Mouse (Mus musculus) left cerebral cortex, postnatal 10 days (tissue): ENCODE measurements around the gene Smim24. TPM values are rescaled to one million over a fixed set of nuclear protein-coding genes. Genes with fewer than 3 reads are reported as not detected.
A peak's percentile ranks its signal among the peaks of the same experiment; 100 is the strongest.

Experiments used
- DNase-seq, 2 experiments: peaks; one replicate each; pipeline ENCODE4 v3.0.0; 2021 to 2022; ENCODE audit warnings: low spot score in 2 of 2, mixed read lengths in 1 of 2; ENCODE audit errors: extremely low spot score in 1 of 2
- intact Hi-C: fragments of 180-260 bp; cut with DNase I; formaldehyde crosslinking; loops from one replicate; pipeline ENCODE4 v1.15.1; 2025
- total RNA-seq, 2 experiments: library from RNA; stranded (reverse); gene quantifications; 2 replicates each; pipeline ENCODE4 v1.2.3; 2021

The Smim24 gene
- total RNA-seq, 2 experiments from 2014 or later = 2.0 to 2.2 TPM

GRCm38 (mm10) chr10:81363436-81364346, 29.2 kb upstream of the Smim24 start:
- intact Hi-C loops = no loop called here
- DNase-seq = no peak

GRCm38 (mm10) chr10:81364666-81365065, 28.2 kb upstream of the Smim24 start:
- DNase-seq = no peak
- intact Hi-C loops = no loop called here

GRCm38 (mm10) chr10:81365073-81365472, 27.8 kb upstream of the Smim24 start:
- no peak for DNase-seq
- intact Hi-C loops = no loop called here

GRCm38 (mm10) chr10:81365672-81366476, 27.0 kb upstream of the Smim24 start, which contains the start of gene 4930404N11Rik:
4930404N11Rik (minus strand) TSS chr10:81365816.
- intact Hi-C loops = no loop called here
- no peak for DNase-seq

- intact Hi-C loops = no loop called here
- DNase-seq = no peak
Observed at GRCm38 (mm10) chr10:81366477-81367206, 26.2 kb upstream of the Smim24 start.

GRCm38 (mm10) chr10:81367207-81367495, 25.7 kb upstream of the Smim24 start:
- intact Hi-C loops = no loop called here
- DNase-seq = no peak

GRCm38 (mm10) chr10:81375322-81375721, 17.5 kb upstream of the Smim24 start:
- DNase-seq = no peak
- intact Hi-C loops = no loop called here

GRCm38 (mm10) chr10:81376561-81377361, 16.1 kb upstream of the Smim24 start:
- intact Hi-C loops = no loop called here
- DNase-seq = no peak

- intact Hi-C loops = no loop called here
- no peak for DNase-seq
Observed at GRCm38 (mm10) chr10:81377362-81377664, 15.5 kb upstream of the Smim24 start.

GRCm38 (mm10) chr10:81377793-81378552, 14.9 kb upstream of the Smim24 start, which contains the start of gene Fzr1:
Fzr1 (minus strand) TSS chr10:81378516.
- no peak for DNase-seq
- intact Hi-C loops = no loop called here

GRCm38 (mm10) chr10:81378553-81379182, 14.2 kb upstream of the Smim24 start:
- peak; percentile 100 for DNase-seq
- intact Hi-C loops = no loop called here

- intact Hi-C loops = no loop called here
- DNase-seq = no peak
Observed at GRCm38 (mm10) chr10:81379183-81379553, 13.7 kb upstream of the Smim24 start.

GRCm38 (mm10) chr10:81379809-81380378, 13.0 kb upstream of the Smim24 start:
- no peak for DNase-seq
- intact Hi-C loops = no loop called here

- intact Hi-C loops = no loop called here
- no peak for DNase-seq
Observed at GRCm38 (mm10) chr10:81382039-81382438, 10.8 kb upstream of the Smim24 start.

GRCm38 (mm10) chr10:81383802-81384604, 8.8 kb upstream of the Smim24 start, which contains the start of the genes Dohh and Gm48551:
Dohh (plus strand) TSS chr10:81384428.
Gm48551 (plus strand) TSS chr10:81384466.
- DNase-seq = peak; percentile 98
- intact Hi-C loops = no loop called here

GRCm38 (mm10) chr10:81384605-81384982, 8.3 kb upstream of the Smim24 start:
- no peak for DNase-seq
- intact Hi-C loops = no loop called here
